Mouse (Mus musculus) left cerebral cortex, adult 2 months (tissue): ENCODE data around the gene Ap1g1. TPM values are rescaled to one million over a fixed set of nuclear protein-coding genes. Genes with fewer than 3 reads are reported as not detected.

ENCODE experiments used
- DNase-seq, 2 experiments: peaks; one replicate each; pipeline ENCODE4 v3.0.0; 2021 to 2022; ENCODE audit warnings: low spot score in 2 of 2, mixed read lengths in 1 of 2; ENCODE audit errors: extremely low spot score in 1 of 2
- H3K27ac ChIP-seq: fragments of 200-600 bp; 2 replicates; pipeline ENCODE4 v1.8.1; 2022
- H3K4me3 ChIP-seq: fragments of 200-600 bp; 2 replicates; pipeline ENCODE4 v1.8.1; 2022
- CTCF ChIP-seq: fragments of 200-600 bp; IDR thresholded peaks from 2 replicates; pipeline ENCODE4 v1.8.1; 2022; ENCODE audit warnings: antibody characterized with exemption, mild to moderate bottlenecking, moderate library complexity
- intact Hi-C: fragments of 180-260 bp; cut with DNase I; formaldehyde crosslinking; loops from one replicate; pipeline ENCODE4 v1.15.1; 2025
- total RNA-seq, 2 experiments: library from RNA; stranded (reverse); gene quantifications; 2 replicates each; pipeline ENCODE4 v1.2.3; 2021

Gene Ap1g1
- total RNA-seq, 2 experiments from 2014 or later: 80.8 to 85.0 TPM

GRCm38 (mm10) chr8:109756849-109757248, 21.5 kb upstream of the Ap1g1 start:
- DNase-seq: no peak
- H3K27ac ChIP-seq: no peak overlapping the region
- intact Hi-C loops: no loop called here
- no peak overlapping the region for H3K4me3 ChIP-seq
- TF ChIP-seq CTCF: no peak

DNA sequence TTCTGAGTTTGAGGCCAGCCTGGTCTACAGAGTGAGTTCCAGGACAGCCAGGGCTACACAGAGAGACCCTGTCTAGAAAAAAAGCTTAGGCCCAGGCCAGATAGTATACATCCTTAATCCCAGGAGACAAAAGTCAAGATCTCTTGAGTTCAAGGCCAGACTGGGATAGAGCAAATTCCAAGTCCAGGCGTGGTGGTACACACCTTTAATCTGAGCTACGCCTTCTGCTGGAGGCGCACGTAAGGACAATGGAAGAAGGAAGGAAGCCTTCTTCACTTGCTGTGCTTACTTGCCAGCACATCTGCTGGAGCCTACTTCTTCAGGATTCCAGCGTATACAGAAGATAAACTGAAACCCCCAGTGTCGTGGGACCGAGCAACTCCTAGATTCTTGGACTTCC, 18.9 kb upstream of the Ap1g1 start:
- no peak for DNase-seq
- intact Hi-C loops: no loop called here
- H3K27ac ChIP-seq: no peak overlapping the region
- TF ChIP-seq CTCF: no peak
- H3K4me3 ChIP-seq: no peak overlapping the region

DNA sequence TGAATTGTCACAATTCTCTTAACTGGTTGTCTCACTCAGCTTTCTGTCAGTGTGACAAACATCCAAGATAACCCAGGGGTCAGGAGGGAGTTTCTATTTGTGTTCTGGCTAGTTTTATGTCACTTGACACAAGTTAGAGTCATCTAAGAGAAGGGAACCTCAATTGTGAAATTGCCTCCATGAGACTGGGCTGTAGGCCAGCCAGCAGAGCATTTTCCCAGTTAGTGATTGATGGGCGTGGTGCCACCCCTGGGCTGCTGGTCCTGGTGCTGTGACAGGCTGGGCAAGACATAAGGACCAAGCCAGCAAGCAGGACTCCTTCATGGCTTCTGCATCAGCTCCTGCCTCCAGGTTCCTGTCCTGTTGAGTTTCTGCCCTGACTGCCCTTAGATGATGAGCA, 18.1 kb upstream of the Ap1g1 start:
- Histone ChIP-seq H3K27ac (no peak overlapping the region), H3K4me3 (no peak overlapping the region)
- no peak for TF ChIP-seq CTCF
- no peak for DNase-seq
- intact Hi-C loops: no loop called here

GRCm38 (mm10) chr8:109764031-109764430, 14.3 kb upstream of the Ap1g1 start:
- intact Hi-C loops: no loop called here

DNA sequence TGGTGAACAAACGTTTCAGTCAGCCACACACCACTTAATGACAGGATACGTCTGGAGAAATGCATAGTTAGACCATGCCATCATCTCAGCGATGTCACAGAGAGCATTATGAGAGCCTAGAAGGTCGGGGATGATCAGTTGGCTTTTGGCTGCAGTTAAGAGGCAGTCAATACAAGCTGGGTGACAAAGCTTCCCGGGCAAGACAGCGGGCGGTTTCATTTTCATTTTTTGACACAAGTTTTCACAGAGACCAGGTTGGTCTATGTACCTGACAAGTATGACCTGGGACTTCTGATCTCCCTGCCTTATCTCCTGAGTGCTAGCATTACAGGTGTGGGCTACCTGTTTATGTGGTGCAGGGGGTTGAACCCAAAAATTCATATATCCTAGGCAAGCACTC, 12.3 kb upstream of the Ap1g1 start:
- H3K27ac ChIP-seq: no peak overlapping the region
- no peak overlapping the region for H3K4me3 ChIP-seq
- intact Hi-C loops: no loop called here
- TF ChIP-seq CTCF: no peak
- DNase-seq: no peak

More at GRCm38 (mm10) chr8:109764031-109764430, 14.3 kb upstream of the Ap1g1 start:
- Histone ChIP-seq H3K4me3 (no peak overlapping the region), H3K27ac (no peak overlapping the region)
- TF ChIP-seq CTCF: no peak
- no peak for DNase-seq

GRCm38 (mm10) chr8:109773154-109773553, 5.2 kb upstream of the Ap1g1 start:
- no peak for TF ChIP-seq CTCF

GRCm38 (mm10) chr8:109777851-109778250, 503 bp upstream of the Ap1g1 start:
- peak overlapping the region; percentile 97 for H3K4me3 ChIP-seq
- DNase-seq: peak in 1 of 2 experiments; percentile 10
- H3K27ac ChIP-seq: peak overlapping the region; percentile 73
- TF ChIP-seq CTCF: no peak
- intact Hi-C loops: loop anchor here (1.0 to 2.0 kb wide), 4 partner anchors 71 to 213 kb away; partner anchors contain the start of genes Dhodh, Dhx38, Ist1 and Txnl4b

More at GRCm38 (mm10) chr8:109773154-109773553, 5.2 kb upstream of the Ap1g1 start:
- H3K4me3 ChIP-seq: no peak overlapping the region
- no peak for DNase-seq
- intact Hi-C loops: no loop called here
- no peak overlapping the region for H3K27ac ChIP-seq

DNA sequence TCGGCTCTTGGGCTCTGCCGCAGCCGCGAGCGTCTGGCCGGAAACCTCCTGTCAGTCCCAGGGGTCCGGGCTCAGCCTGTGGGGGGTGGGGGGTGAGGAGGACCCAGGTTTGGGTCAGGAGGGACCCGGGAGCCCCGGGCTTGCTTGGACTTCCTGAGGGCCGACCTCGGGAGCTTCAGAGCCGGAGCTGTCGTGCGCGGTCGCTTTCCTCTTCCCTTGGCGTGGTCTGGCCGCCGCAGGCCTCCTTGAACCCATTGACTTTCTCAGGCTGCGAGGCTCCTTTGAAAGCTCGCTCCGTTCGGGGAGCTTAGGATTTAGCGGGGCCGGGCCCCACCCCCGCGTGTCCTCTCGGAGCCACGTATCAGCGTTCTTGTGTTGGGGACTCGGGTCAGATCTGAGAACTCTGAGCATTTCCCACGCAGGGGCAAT, 653 bp downstream of the Ap1g1 start:
- DNase-seq: peak in 1 of 2 experiments; percentile 16

GRCm38 (mm10) chr8:109779431-109780228, 1.3 kb downstream of the Ap1g1 start:
- Histone ChIP-seq H3K4me3 (peak overlapping the region; percentile 97), H3K27ac (peak overlapping the region; percentile 99)
- no peak for DNase-seq
- intact Hi-C loops: loop anchor here (2.0 kb wide), 1 partner anchor 73 kb away; no protein-coding TSS in a partner anchor
- TF ChIP-seq CTCF: no peak

More for the DNA sequence above, 653 bp downstream of the Ap1g1 start:
- H3K27ac ChIP-seq: peak overlapping the region; percentile 99
- peak overlapping the region; percentile 97 for H3K4me3 ChIP-seq
- intact Hi-C loops: loop anchor here (1.0 to 2.0 kb wide), 4 partner anchors 72 to 214 kb away; partner anchors contain the start of genes Dhodh, Dhx38, Ist1 and Txnl4b
- no peak for TF ChIP-seq CTCF

DNA sequence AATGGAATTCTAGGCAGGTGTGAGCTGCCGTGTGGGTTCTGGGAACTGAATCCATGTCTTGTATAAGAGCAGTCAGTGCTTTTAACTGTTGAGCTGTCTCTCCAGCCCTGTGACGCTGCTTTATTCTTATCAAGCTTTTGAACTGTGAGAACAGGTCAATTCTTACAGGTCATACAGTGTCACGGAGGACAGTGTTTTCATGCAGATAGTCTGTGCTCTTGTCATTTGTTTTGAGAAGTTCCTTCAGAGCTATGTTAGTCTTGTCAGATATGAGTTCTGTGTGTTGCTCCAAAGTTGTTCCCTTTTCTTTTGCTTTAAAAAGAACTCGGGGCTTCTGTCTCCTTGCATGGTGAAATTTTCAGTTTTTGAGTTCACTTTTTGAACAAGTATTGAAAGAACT, 2.2 kb downstream of the Ap1g1 start:
- no peak for DNase-seq
- Histone ChIP-seq H3K4me3 (no peak overlapping the region), H3K27ac (no peak overlapping the region)
- TF ChIP-seq CTCF: no peak
- intact Hi-C loops: no loop called here

GRCm38 (mm10) chr8:109790938-109791337, 12.6 kb downstream of the Ap1g1 start:
- no peak overlapping the region for H3K4me3 ChIP-seq
- TF ChIP-seq CTCF: no peak
- DNase-seq: no peak
- intact Hi-C loops: no loop called here
- no peak overlapping the region for H3K27ac ChIP-seq

- intact Hi-C loops: no loop called here
- H3K4me3 ChIP-seq: no peak overlapping the region
These were observed 16.8 kb downstream of the Ap1g1 start for GRCm38 (mm10) chr8:109795166-109795565.

More at GRCm38 (mm10) chr8:109795166-109795565, 16.8 kb downstream of the Ap1g1 start:
- TF ChIP-seq CTCF: no peak
- DNase-seq: no peak
- H3K27ac ChIP-seq: no peak overlapping the region
